Mouse (Mus musculus) ES-E14 (cell line): ENCODE measurements at regions not wholly inside any gene's neighbourhood (a gene's known extent, or its start where the extent isn't known, plus 50 kb on each side); places are given as distances from the start of the nearest gene placed in this dataset.

Source experiments
- CHD2 ChIP-seq: IDR thresholded peaks from 2 replicates; pipeline ENCODE4 v1.6.1; 2014; ENCODE audit warnings: mild to moderate bottlenecking, low read depth, low read length, inconsistent platforms
- ZNF384 ChIP-seq: IDR thresholded peaks from 2 replicates; pipeline ENCODE4 v1.6.1; 2012; ENCODE audit warnings: low read depth, low read length, inconsistent platforms

GRCm38 (mm10) chr13:52138331-52138945 lies 292.0 kb downstream of the Gadd45g start:
- TF ChIP-seq CHD2 (no peak), ZNF384 (no peak)
